ENCODE assay signal across 8 mouse cellular contexts in genomic region chr7:65955304-65956220, GRCm38 (mm10).
DNase-seq lines count a peak whose midpoint lies in the region; ATAC-seq lines count a peak whose summit lies in the region.

No protein-coding gene starts in this region.

- no peaks in the 10 kb centered on the region for H3K9me3 ChIP-seq in hindbrain, embryonic 11.5 days (ENCODE audit: control insufficient read depth, low read length)
- no peaks in the 10 kb centered on the region for H3K9me3 ChIP-seq in midbrain, embryonic 13.5 days

- no peaks in the 10 kb centered on the region for H3K27me3 ChIP-seq in hindbrain, embryonic 11.5 days (ENCODE audit: control insufficient read depth, insufficient read depth, low read length)
- no peaks in the 10 kb centered on the region for H3K27me3 ChIP-seq in midbrain, embryonic 13.5 days

- H3K4me3 ChIP-seq in hindbrain, embryonic 11.5 days (ENCODE audit: low read depth, low read length) = no peak overlapping the region
- H3K4me3 ChIP-seq in midbrain, embryonic 13.5 days (replicated peaks) = no peak overlapping the region

- peaks cover 5% of the 10 kb centered on the region; the same call in 1 of the 2 replicates for H3K4me1 ChIP-seq in hindbrain, embryonic 11.5 days (replicated peaks; ENCODE audit: control insufficient read depth, insufficient read depth, low read length)
- H3K4me1 ChIP-seq in midbrain, embryonic 13.5 days (replicated peaks) = peaks cover 13% of the 10 kb centered on the region

- DNase-seq in R1 (ENCODE audit: low read depth, low spot score) (peak; percentile 30), liver (no peak)
- peak; percentile 81 for DNase-seq in embryo, embryonic 10.5 days (ENCODE audit: low spot score)
- DNase-seq in hindbrain, embryonic 11.5 days (ENCODE audit: low spot score) = peak; percentile 72
- no peak for DNase-seq in urinary bladder, postnatal 14 days (ENCODE audit: low spot score)
- DNase-seq in thymus, postnatal 0 days (ENCODE audit: low spot score) = no peak
- no peak for DNase-seq in lung, adult 18-20 months

- H3K36me3 ChIP-seq in hindbrain, embryonic 11.5 days (ENCODE audit: control insufficient read depth, insufficient read depth, low read length) = no peaks in the 10 kb centered on the region
- H3K36me3 ChIP-seq in midbrain, embryonic 13.5 days = no peaks in the 10 kb centered on the region

- ATAC-seq in hindbrain, embryonic 11.5 days (ENCODE audit: low FRiP score) = peak; percentile 93
- peak; percentile 90 for ATAC-seq in midbrain, embryonic 13.5 days

- no peak overlapping the region for H3K4me2 ChIP-seq in hindbrain, embryonic 11.5 days (replicated peaks; ENCODE audit: low read depth, low read length)
- H3K4me2 ChIP-seq in midbrain, embryonic 13.5 days (replicated peaks) = peak overlapping the region; percentile 36

- 27% methylated on average over 24 of the region's 24 CpGs for WGBS in hindbrain, embryonic 11.5 days
- WGBS in midbrain, embryonic 13.5 days = 21% methylated on average over 24 of the region's 24 CpGs

- 0 out of 2 replicates have a peak overlapping the region, but pooled peaks have one; percentile 0 for H3K27ac ChIP-seq in hindbrain, embryonic 11.5 days (ENCODE audit: low read depth, low read length)
- H3K27ac ChIP-seq in midbrain, embryonic 13.5 days = 0 out of 2 replicates have a peak overlapping the region, but pooled peaks have one; percentile 2

- H3K9ac ChIP-seq in hindbrain, embryonic 11.5 days (ENCODE audit: low read depth, low read length) = no peak overlapping the region
- H3K9ac ChIP-seq in midbrain, embryonic 13.5 days (replicated peaks) = no peak overlapping the region

Comparison
In these comparisons a context has a peak if more than half of its experiments do, and no peak if none do; other contexts are left out.
1. DNase-seq: peak in R1 (single experiment), embryo, embryonic 10.5 days (single experiment) and hindbrain, embryonic 11.5 days (single experiment); none in urinary bladder, postnatal 14 days (single experiment), thymus, postnatal 0 days (single experiment), liver (single experiment) and lung, adult 18-20 months (0 of 2).